Mouse (Mus musculus) testis, adult 2 months (tissue): ENCODE measurements around the gene Gpc4. TPM values are rescaled to one million over a fixed set of nuclear protein-coding genes. Genes with fewer than 3 reads are reported as not detected.

Experiments used
- H3K27ac ChIP-seq: fragments of 200-500 bp; 2 replicates; pipeline ENCODE4 v1.5.1; 2012; ENCODE audit warnings: low read depth, low read length; ENCODE audit not compliant: control insufficient read depth, insufficient read depth
- H3K27me3 ChIP-seq: fragments of 200-500 bp; 2 replicates; pipeline ENCODE4 v1.6.1; 2012; ENCODE audit warnings: mild to moderate bottlenecking, low read length, moderate library complexity; ENCODE audit not compliant: control insufficient read depth, insufficient read depth
- H3K36me3 ChIP-seq: fragments of 200-500 bp; 2 replicates; pipeline ENCODE4 v1.6.1; 2012; ENCODE audit warnings: mild to moderate bottlenecking, low read length; ENCODE audit not compliant: control insufficient read depth, insufficient read depth
- H3K4me1 ChIP-seq: fragments of 200-500 bp; 2 replicates; pipeline ENCODE4 v1.6.1; 2012; ENCODE audit warnings: low read length; ENCODE audit not compliant: control insufficient read depth, insufficient read depth
- H3K4me3 ChIP-seq: fragments of 200-500 bp; 2 replicates; pipeline ENCODE4 v1.5.1; 2012; ENCODE audit warnings: low read depth, mild to moderate bottlenecking, low read length, moderate library complexity, mixed read lengths; ENCODE audit not compliant: control insufficient read depth
- CTCF ChIP-seq: fragments of 200-500 bp; IDR thresholded peaks from 2 replicates; pipeline ENCODE4 v1.5.1; 2012; ENCODE audit warnings: low read depth, mild to moderate bottlenecking, inconsistent platforms, low read length, moderate library complexity; ENCODE audit not compliant: control insufficient read depth, insufficient read depth, insufficient replicate concordance
- POLR2A ChIP-seq: fragments of 200-500 bp; IDR thresholded peaks from 2 replicates; pipeline ENCODE4 v1.6.1; 2012; ENCODE audit warnings: low read depth, mild to moderate bottlenecking, inconsistent platforms, low read length, moderate library complexity; ENCODE audit not compliant: control insufficient read depth
- polyA plus RNA-seq: library from polyadenylated mRNA; depleted of rRNA; stranded (reverse); fragments of >200 nt; gene quantifications from 2 replicates; pipeline ENCODE4 v1.2.3, GENCODE M21; 2012

The Gpc4 gene
- polyA plus RNA-seq, 1 experiment, result 12.2 TPM

DNA sequence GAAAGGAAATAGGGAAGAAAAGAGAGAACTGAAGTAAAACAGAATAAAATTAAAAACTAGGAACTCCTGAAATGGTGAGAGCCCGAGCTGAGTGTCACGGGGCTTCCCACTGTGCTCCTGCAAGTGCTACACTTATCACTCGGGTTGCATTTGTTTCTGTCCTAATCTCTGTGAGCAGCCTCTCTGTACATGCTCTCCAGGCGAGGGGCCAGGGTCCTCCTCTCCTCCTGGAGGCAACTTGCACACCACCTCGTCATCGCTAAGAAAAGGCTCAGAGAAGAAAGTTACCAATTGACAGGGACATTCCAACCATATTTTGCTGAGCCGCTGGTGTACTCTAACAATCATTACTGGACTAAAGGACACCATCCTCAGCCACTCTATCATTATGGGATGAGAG is 14.0 kb downstream of the Gpc4 start:
- no peaks in the 10 kb centered on the region; the same call in 1 of the 2 replicates for H3K4me1 ChIP-seq
- no peak overlapping the region for H3K4me3 ChIP-seq
- TF ChIP-seq POLR2A (no peak), CTCF (no peak)
- no peaks in the 10 kb centered on the region for H3K36me3 ChIP-seq
- no peak overlapping the region for H3K27ac ChIP-seq
- H3K27me3 ChIP-seq, result no peaks in the 10 kb centered on the region

DNA sequence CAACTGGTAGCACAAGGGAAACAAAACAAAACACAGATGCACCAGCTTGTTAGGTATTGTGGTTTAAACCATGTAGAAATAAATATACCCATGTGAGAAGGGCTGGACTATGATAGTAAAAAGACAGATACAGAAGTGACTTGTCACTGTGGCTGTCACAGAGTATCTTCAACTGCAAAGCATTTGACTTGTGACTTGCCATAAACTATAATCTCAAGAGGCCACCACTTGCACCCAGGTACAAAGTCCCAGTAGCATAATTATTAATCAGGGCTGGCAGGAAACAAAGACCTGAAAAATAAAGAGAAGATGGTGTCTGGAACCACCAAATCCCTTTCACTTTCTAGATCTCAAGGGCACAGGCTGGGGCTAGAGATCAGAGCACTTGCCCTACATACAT is 19.5 kb downstream of the Gpc4 start:
- Histone ChIP-seq H3K4me3 (no peak overlapping the region), H3K27me3 (no peaks in the 10 kb centered on the region), H3K36me3 (no peaks in the 10 kb centered on the region), H3K4me1 (no peaks in the 10 kb centered on the region), H3K27ac (no peak overlapping the region)
- no peak for TF ChIP-seq CTCF
- TF ChIP-seq POLR2A, result no peak

GRCm38 (mm10) chrX:52144491-52144890 is 20.6 kb downstream of the Gpc4 start:
- TF ChIP-seq CTCF, result no peak
- no peak for TF ChIP-seq POLR2A
- H3K4me1 ChIP-seq, result no peaks in the 10 kb centered on the region
- no peak overlapping the region for H3K4me3 ChIP-seq

DNA sequence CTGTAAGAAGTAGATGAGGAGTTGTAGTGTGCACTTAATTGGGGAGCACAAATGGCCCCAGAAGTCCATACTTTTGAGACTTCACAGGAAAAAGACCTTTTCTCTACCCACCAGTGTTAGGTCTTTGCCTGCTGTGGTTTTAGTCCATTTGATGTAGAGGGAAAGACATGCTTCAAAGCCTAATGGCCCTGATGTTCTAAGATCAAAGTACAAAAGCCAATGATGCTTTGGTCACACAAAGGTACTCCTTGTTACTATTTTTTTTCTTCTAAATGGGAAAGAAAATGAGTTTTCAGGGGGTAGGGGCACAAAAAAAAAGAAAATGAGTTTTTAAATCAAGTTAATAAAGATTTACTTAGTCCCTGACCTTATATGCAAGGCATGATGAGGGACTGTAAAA is 24.7 kb downstream of the Gpc4 start:
- no peak overlapping the region for H3K4me3 ChIP-seq
- no peaks in the 10 kb centered on the region for H3K4me1 ChIP-seq
- H3K36me3 ChIP-seq, result no peaks in the 10 kb centered on the region
- no peak overlapping the region for H3K27ac ChIP-seq
- no peaks in the 10 kb centered on the region for H3K27me3 ChIP-seq
- TF ChIP-seq CTCF (no peak), POLR2A (no peak)

More at GRCm38 (mm10) chrX:52144491-52144890, 20.6 kb downstream of the Gpc4 start:
- Histone ChIP-seq H3K27ac (no peak overlapping the region), H3K27me3 (no peaks in the 10 kb centered on the region), H3K36me3 (no peaks in the 10 kb centered on the region)

DNA sequence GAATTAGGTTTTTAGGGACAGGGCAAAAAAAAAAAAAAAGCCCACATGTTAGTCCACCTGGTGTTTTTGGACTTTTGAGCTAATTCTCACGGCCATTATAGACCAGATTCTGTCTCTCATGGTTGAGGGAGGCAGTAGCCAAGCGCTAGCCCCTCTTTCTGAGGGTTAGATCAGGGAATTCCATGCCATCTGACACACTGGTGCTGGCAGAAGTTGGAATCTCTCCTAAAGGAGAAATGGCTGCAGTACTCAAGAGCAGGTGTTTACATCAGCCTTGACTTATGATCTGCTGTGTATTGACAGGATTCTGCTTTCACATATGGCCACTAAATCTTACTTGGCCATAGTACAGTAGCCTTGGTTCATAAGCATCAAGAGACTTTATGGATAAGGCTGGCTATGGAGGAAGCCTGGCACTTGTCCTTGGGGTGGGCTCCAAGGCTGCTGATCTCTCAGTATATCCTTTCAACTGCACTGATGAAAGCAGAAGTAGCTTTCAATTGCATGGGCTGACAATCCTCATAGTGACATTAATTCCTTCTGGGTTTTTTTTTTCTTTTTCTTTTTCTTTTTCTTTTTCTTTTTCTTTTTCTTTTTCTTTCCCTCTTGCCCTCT is 26.5 kb downstream of the Gpc4 start:
- H3K4me3 ChIP-seq, result no peak overlapping the region
- no peaks in the 10 kb centered on the region for H3K27me3 ChIP-seq
- H3K4me1 ChIP-seq, result no peaks in the 10 kb centered on the region
- TF ChIP-seq POLR2A (no peak), CTCF (no peak)
- H3K27ac ChIP-seq, result no peak overlapping the region
- no peaks in the 10 kb centered on the region for H3K36me3 ChIP-seq

GRCm38 (mm10) chrX:52138033-52138432 is 27.0 kb downstream of the Gpc4 start:
- no peak overlapping the region for H3K4me3 ChIP-seq
- no peak for TF ChIP-seq POLR2A
- TF ChIP-seq CTCF, result no peak
- H3K36me3 ChIP-seq, result no peaks in the 10 kb centered on the region
- H3K27me3 ChIP-seq, result no peaks in the 10 kb centered on the region
- H3K27ac ChIP-seq, result no peak overlapping the region
- H3K4me1 ChIP-seq, result no peaks in the 10 kb centered on the region

GRCm38 (mm10) chrX:52136525-52136924 is 28.5 kb downstream of the Gpc4 start:
- Histone ChIP-seq H3K4me1 (no peaks in the 10 kb centered on the region), H3K27ac (no peak overlapping the region), H3K27me3 (no peaks in the 10 kb centered on the region), H3K36me3 (no peaks in the 10 kb centered on the region), H3K4me3 (no peak overlapping the region)
- TF ChIP-seq CTCF (no peak), POLR2A (no peak)
